Mouse (Mus musculus) stomach, embryonic 14.5 days (tissue): ENCODE measurements around the gene Gm45716. TPM values are rescaled to one million over a fixed set of nuclear protein-coding genes. Genes with fewer than 3 reads are reported as not detected.

ENCODE experiments used
- ATAC-seq: fragments of 200-750 bp; cut with Nextera tagmentation; 2 replicates; pipeline ENCODE4 v1.8.0; 2017; ENCODE audit warnings: low read depth, moderate TSS enrichment; ENCODE audit not compliant: insufficient number of reproducible peaks, insufficient read depth, low FRiP score
- H3K27ac ChIP-seq: fragments of 300-500 bp; sonication (generic); 2 replicates; pipeline ENCODE4 v1.5.1; 2014; ENCODE audit warnings: mild to moderate bottlenecking, low read length, moderate library complexity, mixed read lengths
- H3K27me3 ChIP-seq: fragments of 300-500 bp; sonication (generic); 2 replicates; pipeline ENCODE4 v1.6.1; 2014; ENCODE audit warnings: low read length, control low read depth, mixed read lengths; ENCODE audit not compliant: control insufficient read depth, insufficient read depth
- H3K36me3 ChIP-seq: fragments of 300-500 bp; sonication (generic); 2 replicates; pipeline ENCODE4 v1.6.1; 2014; ENCODE audit warnings: mild to moderate bottlenecking, control low read depth, low read length, moderate library complexity, mixed read lengths; ENCODE audit not compliant: control insufficient read depth, insufficient read depth
- H3K4me1 ChIP-seq: fragments of 300-500 bp; sonication (generic); 2 replicates; pipeline ENCODE4 v1.6.1; 2014; ENCODE audit warnings: low read length, control low read depth, mixed read lengths; ENCODE audit not compliant: control insufficient read depth, insufficient read depth
- H3K4me2 ChIP-seq: fragments of 300-500 bp; sonication (generic); replicated peaks from 2 replicates; pipeline ENCODE4 v1.6.1; 2014; ENCODE audit warnings: low read depth, low read length, control low read depth
- H3K4me3 ChIP-seq: fragments of 300-500 bp; sonication (generic); 2 replicates; pipeline ENCODE4 v1.5.1; 2014; ENCODE audit warnings: low read depth, low read length, control low read depth
- H3K9ac ChIP-seq: fragments of 300-500 bp; sonication (generic); replicated peaks from 2 replicates; pipeline ENCODE4 v1.6.1; 2014; ENCODE audit warnings: low read depth, mild to moderate bottlenecking, control low read depth, low read length, moderate library complexity, mixed read lengths
- H3K9me3 ChIP-seq: fragments of 300-500 bp; sonication (generic); 2 replicates; pipeline ENCODE4 v1.6.1; 2016; ENCODE audit warnings: low read depth, low read length, control low read depth; ENCODE audit not compliant: control insufficient read depth
- WGBS: fragments of 180-500 bp; shearing (Covaris S2); extraction: QIAGEN DNeasy Blood & Tissue Kit; methylation state at CpG from one replicate; pipeline ENCODE4 v1.1.7; 2014; 5-methylcytosine and 5-hydroxymethylcytosine counted together
- polyA plus RNA-seq: library from polyadenylated mRNA; unstranded; fragments of >200 nt; fragmentation: Nextera tagmentation; extraction: Ambion mirVana; gene quantifications from 2 replicates; pipeline ENCODE4 v1.2.1, GENCODE M21; 2014

Gm45716 gene
- polyA plus RNA-seq, 1 experiment from 2014 or later, result 10.9 TPM

DNA sequence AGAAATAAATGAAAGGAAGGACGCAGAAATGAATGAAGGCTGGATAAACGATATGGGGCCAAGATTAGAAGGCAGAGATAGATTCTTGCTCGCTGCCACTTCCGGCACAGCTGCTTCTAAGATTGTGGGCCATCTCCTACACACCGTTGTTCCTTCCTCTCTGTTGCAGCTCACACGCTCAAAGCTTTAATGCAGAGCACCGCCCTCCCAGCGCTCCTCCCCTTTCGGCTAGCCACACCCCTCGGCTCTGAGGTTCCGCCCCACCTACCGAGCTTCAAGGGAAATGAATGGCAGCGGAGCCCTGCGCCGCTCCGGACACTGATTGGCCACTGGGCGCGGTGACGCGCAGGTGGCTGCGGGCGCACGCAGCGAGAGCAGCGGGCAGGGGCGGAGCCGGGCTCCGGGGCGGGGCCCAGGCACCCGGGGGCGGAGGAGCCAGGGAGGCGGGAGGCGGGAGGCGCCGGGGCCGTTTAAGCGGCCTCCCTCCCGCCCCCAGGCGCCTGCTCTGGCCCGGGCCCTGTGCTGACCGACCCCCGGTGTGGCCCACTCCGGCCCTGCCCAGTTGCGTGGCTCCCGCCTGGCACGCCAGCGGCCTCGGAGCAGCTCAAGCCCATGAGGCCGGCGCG, 61.7 kb downstream of the Gm45716 start, which contains the start of gene Mmd:
Mmd (plus strand) TSS at position 432 of the 626 bp plus-strand sequence.
- Histone ChIP-seq H3K4me1 (peaks cover 17% of the 10 kb centered on the region; the same call in 1 of the 2 replicates), H3K27ac (peak within 1 kb of the TSS; percentile 68; the same call in 1 of the 2 replicates), H3K9ac (peak within 1 kb of the TSS; percentile 83), H3K9me3 (no peaks in the 10 kb centered on the region), H3K4me3 (peak within 1 kb of the TSS; percentile 81), H3K27me3 (no peaks in the 10 kb centered on the region), H3K4me2 (peak within 1 kb of the TSS; percentile 86), H3K36me3 (no peaks in the 10 kb centered on the region)
- under 1% methylated on average over 43 of the region's 51 CpGs for WGBS
- ATAC-seq, result peak; percentile 99

DNA sequence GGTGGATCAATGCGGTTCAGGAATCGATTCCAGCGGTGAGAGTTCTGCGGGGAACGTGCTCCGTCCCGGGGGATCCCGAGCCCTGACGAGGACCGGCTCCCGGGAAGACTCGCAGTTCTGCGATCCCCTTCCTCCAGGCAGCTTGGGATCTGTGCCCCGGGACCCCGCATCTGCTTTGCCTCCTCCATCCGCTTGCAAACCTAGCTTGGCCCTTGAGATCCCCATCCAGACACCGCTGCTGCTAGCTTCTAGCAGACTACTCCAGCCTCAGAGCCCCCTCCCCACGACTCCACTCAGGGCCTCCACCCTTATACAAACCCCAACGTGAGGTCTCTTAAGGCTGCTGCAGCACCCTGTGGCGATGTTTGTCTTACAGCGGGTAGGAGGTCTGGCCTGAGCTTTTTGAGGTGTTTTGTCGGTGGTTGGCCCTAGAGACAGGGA, 62.2 kb downstream of the Gm45716 start:
- peak overlapping the region; percentile 81 for H3K4me3 ChIP-seq
- peak; percentile 33 for ATAC-seq
- under 1% methylated on average over 22 of the region's 22 CpGs for WGBS

DNA sequence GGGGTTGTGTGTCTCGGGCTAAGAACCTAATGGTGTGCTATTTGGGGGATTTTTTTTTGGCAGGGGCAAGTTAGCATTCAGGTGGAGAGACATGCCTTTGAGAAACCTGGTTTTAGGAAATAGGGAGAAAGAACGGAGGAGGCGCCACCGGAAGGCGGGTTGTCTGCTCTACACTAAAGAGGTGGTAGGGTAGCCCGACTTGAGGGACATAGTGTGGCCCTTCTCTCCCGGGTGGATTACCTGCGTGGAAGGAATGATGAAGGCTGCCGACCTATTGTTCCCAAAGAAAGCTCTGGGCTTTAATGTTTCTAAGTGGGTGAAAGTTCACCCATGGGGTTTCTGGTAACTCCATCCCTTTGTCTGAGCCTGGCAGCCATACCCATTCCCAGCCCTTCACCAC, 62.7 kb downstream of the Gm45716 start:
- H3K27ac ChIP-seq, result peak overlapping the region; percentile 68; the same call in 1 of the 2 replicates
- H3K27me3 ChIP-seq, result no peaks in the 10 kb centered on the region
- no peak for ATAC-seq
- 2% methylated on average over 9 of the region's 9 CpGs for WGBS
- H3K4me1 ChIP-seq, result peaks cover 17% of the 10 kb centered on the region; the same call in 1 of the 2 replicates
- H3K9ac ChIP-seq, result peak overlapping the region; percentile 83
- H3K9me3 ChIP-seq, result no peaks in the 10 kb centered on the region
- H3K4me3 ChIP-seq, result peak overlapping the region; percentile 81
- no peaks in the 10 kb centered on the region; the same call in 1 of the 2 replicates for H3K36me3 ChIP-seq
- H3K4me2 ChIP-seq, result peak overlapping the region; percentile 86

More for the DNA sequence above, 62.2 kb downstream of the Gm45716 start:
- peaks cover 17% of the 10 kb centered on the region; the same call in 1 of the 2 replicates for H3K4me1 ChIP-seq
- peak overlapping the region; percentile 83 for H3K9ac ChIP-seq
- H3K9me3 ChIP-seq, result no peaks in the 10 kb centered on the region
- peak overlapping the region; percentile 86 for H3K4me2 ChIP-seq
- no peaks in the 10 kb centered on the region for H3K27me3 ChIP-seq
- H3K36me3 ChIP-seq, result no peaks in the 10 kb centered on the region; the same call in 1 of the 2 replicates
- H3K27ac ChIP-seq, result peak overlapping the region; percentile 68; the same call in 1 of the 2 replicates

DNA sequence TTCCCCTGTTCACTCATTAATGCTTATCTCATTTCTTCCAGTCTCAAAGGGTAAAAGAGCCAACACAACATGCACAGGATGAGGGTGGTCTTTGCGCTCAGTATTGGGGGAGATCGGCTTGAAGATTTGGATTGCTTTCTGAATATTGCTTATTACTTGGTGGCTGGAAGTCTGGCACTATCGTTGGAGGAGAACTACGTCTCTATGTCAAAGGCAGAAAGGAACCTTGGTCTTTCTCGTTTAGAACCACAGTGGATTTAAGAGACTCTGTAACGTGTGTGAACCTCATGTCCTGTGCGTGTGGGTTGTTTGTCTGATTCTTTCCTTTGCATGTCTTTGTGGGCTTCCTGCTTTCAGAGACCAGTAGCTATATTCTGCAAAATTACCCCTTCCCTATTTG, 63.2 kb downstream of the Gm45716 start:
- H3K36me3 ChIP-seq, result no peaks in the 10 kb centered on the region; the same call in 1 of the 2 replicates
- 57% methylated on average over 7 of the region's 7 CpGs for WGBS
- peak overlapping the region; percentile 86 for H3K4me2 ChIP-seq
- no peak for ATAC-seq
- H3K4me1 ChIP-seq, result peaks cover 17% of the 10 kb centered on the region; the same call in 1 of the 2 replicates
- no peaks in the 10 kb centered on the region for H3K9me3 ChIP-seq
- peak overlapping the region; percentile 81 for H3K4me3 ChIP-seq
- H3K27me3 ChIP-seq, result no peaks in the 10 kb centered on the region
- no peak overlapping the region for H3K27ac ChIP-seq
- peak overlapping the region; percentile 83; the same call in 1 of the 2 replicates for H3K9ac ChIP-seq

DNA sequence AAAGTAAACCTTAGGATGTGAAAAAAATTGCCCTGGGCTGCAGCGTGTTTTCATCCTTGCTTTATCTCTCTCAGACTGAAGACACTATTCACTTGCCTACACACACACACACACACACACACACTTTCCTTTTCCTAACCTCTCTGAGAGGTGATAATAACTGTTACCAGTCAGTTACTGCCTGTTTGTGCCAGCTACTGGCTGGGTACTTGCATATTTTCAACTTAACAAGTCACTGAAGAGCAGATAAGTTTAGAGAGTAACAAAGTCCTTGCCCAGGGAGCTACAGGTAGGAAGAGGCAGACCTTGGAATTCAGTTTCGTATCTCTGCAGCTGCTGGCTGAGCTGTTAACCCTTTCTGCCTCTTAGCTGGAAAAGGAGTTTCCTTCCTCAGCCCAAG, 64.4 kb downstream of the Gm45716 start:
- no peak for ATAC-seq
- no peaks in the 10 kb centered on the region; the same call in 1 of the 2 replicates for H3K36me3 ChIP-seq
- H3K4me3 ChIP-seq, result no peak overlapping the region
- H3K27me3 ChIP-seq, result no peaks in the 10 kb centered on the region
- H3K9me3 ChIP-seq, result no peaks in the 10 kb centered on the region
- H3K9ac ChIP-seq, result no peak overlapping the region
- no peak overlapping the region for H3K27ac ChIP-seq
- peaks cover 23% of the 10 kb centered on the region; the same call in 1 of the 2 replicates for H3K4me1 ChIP-seq
- 30% methylated on average over 2 of the region's 2 CpGs for WGBS
- peak overlapping the region; percentile 86; the same call in 1 of the 2 replicates for H3K4me2 ChIP-seq

DNA sequence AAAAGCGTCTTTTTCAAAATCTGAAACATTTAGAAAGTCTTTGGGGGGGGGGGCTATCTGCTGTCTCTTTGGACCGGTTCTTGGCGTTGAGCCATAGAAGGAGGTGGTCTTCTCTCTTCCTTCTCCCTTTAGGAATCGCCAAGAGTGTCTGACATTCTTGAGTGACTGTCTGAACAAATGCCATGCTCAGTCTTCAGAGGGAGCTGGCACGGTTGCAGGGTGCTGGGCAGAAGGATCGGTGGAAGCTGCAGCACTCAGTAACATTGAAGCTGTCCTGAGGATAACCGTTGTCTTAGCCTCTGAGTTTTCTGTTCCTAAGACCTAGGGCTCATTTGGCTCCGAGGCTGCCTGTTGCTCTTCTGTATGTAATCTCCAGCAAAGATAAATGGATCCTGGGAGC, 64.9 kb downstream of the Gm45716 start:
- ATAC-seq, result no peak
- H3K36me3 ChIP-seq, result no peaks in the 10 kb centered on the region; the same call in 1 of the 2 replicates
- WGBS, result 54% methylated on average over 8 of the region's 8 CpGs
- H3K4me3 ChIP-seq, result no peak overlapping the region
- no peaks in the 10 kb centered on the region for H3K9me3 ChIP-seq
- peaks cover 23% of the 10 kb centered on the region; the same call in 1 of the 2 replicates for H3K4me1 ChIP-seq
- peak overlapping the region; percentile 14; the same call in 1 of the 2 replicates for H3K4me2 ChIP-seq
- no peaks in the 10 kb centered on the region for H3K27me3 ChIP-seq
- no peak overlapping the region for H3K27ac ChIP-seq
- no peak overlapping the region for H3K9ac ChIP-seq

DNA sequence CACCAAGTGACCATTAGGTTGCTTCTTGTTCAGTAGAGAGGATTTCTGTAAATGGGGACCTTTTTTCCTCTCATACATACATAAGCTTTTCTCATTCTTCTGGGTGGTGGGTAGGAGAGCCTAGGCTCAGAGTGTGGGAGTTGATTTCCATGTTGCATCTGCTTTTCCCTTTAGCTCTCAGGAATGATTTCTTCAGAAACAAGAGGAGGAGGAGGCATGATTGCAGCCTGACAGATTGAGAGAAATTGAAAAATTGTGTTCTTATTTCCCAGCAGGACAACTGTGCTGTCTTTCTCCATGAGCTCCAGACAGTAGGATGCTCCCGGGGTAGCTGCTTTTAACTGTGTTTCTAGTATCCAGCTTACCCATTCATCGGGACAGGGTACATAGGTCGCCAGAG, 67.1 kb downstream of the Gm45716 start:
- Histone ChIP-seq H3K27ac (no peak overlapping the region), H3K9me3 (no peaks in the 10 kb centered on the region), H3K4me3 (no peak overlapping the region), H3K27me3 (no peaks in the 10 kb centered on the region), H3K36me3 (no peaks in the 10 kb centered on the region; the same call in 1 of the 2 replicates), H3K4me1 (peaks cover 19% of the 10 kb centered on the region; the same call in 1 of the 2 replicates), H3K4me2 (no peak overlapping the region), H3K9ac (no peak overlapping the region)
- no peak for ATAC-seq
- WGBS, result 93% methylated on average over 3 of the region's 3 CpGs

DNA sequence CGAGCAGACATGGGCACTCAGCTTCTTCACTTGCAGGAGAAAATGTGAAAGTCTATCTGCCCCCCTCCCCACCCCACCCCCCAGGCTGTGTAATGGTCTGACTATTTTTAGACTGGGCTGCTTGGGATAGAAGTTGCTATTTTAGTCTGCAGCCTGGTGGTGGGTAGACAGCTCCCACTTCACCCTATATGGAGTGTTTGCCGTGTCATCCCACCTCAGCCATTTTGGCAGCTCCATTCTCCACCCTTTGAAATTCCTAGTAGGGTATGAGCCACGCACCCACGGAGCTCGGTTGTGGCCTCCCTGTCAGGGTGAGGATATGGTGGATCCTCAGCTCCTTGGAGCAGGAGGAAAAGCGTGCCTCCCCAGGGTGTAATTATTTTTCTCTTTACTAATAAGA, 68.2 kb downstream of the Gm45716 start:
- ATAC-seq, result peak; percentile 54; the same call in 1 of the 2 replicates
- no peak overlapping the region for H3K4me2 ChIP-seq
- H3K4me1 ChIP-seq, result peaks cover 13% of the 10 kb centered on the region; the same call in 1 of the 2 replicates
- H3K4me3 ChIP-seq, result no peak overlapping the region
- no peaks in the 10 kb centered on the region for H3K9me3 ChIP-seq
- H3K27ac ChIP-seq, result peak overlapping the region; percentile 40; the same call in 1 of the 2 replicates
- 70% methylated on average over 6 of the region's 6 CpGs for WGBS
- H3K36me3 ChIP-seq, result peaks cover 9% of the 10 kb centered on the region
- no peaks in the 10 kb centered on the region for H3K27me3 ChIP-seq
- no peak overlapping the region for H3K9ac ChIP-seq
